Mouse (Mus musculus): ENCODE results near the gene Cdh5. TPM values are rescaled to one million over a fixed set of nuclear protein-coding genes. Genes with fewer than 3 reads are reported as not detected.
"Not testable (repeated sequence)": the region's sequence is repeated elsewhere in the genome, so short reads cannot be mapped to it uniquely, and the experiment has no call there.

The Cdh5 gene
- polyA plus RNA-seq, 1 experiment from 2014 or later, result 9.1 TPM

DNA sequence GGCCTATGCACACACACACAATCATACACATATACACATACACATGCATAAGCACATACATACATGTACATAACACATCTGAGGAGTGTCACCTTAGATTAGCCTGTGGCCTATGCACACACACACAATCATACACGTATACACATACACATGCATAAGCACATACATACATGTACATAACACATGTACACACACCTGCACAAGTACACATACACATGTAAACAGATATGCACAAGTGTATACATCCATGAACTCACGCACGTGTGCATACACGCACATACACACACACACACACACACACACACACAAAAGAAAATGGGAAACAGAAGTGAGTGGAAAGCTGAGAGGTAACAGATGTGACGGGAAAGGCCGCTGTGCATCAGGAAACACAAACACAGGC, 26.3 kb upstream of the Cdh5 start:
- Histone ChIP-seq H3K4me2 (no peak overlapping the region), H3K27ac (no peak overlapping the region), H3K27me3 (no peaks in the 10 kb centered on the region), H3K4me3 (no peak overlapping the region), H3K9me3 (replicated peaks) (no peaks in the 10 kb centered on the region), H3K9ac (no peak overlapping the region), H3K36me3 (ENCODE audit: poor library complexity, severe bottlenecking) (no peaks in the 10 kb centered on the region), H3K4me1 (peaks cover 10% of the 10 kb centered on the region)
- 97% methylated on average over 6 of the region's 6 CpGs for WGBS
- ATAC-seq, result no peak

DNA sequence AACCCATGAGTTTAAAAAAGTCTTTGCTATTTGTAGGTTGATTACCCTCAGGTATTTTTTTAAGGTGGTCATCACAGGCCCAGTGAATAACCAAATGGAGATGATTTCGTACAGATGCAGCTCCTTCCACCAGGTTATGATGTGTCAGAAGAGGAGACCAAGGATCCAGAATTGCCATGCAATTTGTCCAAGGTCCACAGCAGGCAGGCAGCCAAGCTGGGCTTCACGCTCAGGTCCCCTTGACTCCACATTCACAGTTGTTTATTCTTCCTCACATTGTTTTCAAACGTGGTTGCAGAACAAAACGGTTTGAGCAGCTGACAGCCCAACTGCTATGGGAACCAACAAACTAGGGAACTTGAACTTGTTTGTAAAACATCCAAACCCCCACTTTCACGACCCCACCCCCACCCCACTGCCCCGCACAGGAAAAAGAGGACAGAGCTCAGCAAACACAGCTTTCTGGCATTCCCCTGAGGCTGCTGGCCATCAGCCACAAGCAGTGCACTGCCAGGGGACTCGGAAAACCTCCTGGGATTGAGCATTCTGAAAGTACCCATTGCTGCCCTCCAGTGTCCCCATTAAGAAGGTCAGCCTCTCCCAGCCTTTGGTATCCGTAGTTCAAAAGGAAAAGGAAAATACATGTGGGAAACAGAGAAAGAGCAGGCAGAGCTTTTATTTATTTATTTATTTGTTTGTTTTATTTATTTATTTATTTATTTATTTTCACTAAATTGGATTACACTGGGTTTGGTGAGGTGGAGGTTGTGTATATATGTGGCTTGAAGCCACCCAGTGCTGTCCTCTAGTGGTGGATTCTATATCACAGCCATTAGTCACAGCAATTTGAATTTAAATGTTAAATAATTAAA, 24.6 kb upstream of the Cdh5 start:
- ATAC-seq, result peak; percentile 75
- no peaks in the 10 kb centered on the region for H3K9me3 ChIP-seq (replicated peaks)
- H3K27ac ChIP-seq, result no peak overlapping the region
- H3K4me3 ChIP-seq, result no peak overlapping the region
- H3K36me3 ChIP-seq (ENCODE audit: poor library complexity, severe bottlenecking), result no peaks in the 10 kb centered on the region
- 26% methylated on average over 8 of the region's 8 CpGs for WGBS
- H3K4me1 ChIP-seq, result peaks cover 10% of the 10 kb centered on the region
- H3K4me2 ChIP-seq, result no peak overlapping the region
- no peak overlapping the region for H3K9ac ChIP-seq
- no peaks in the 10 kb centered on the region for H3K27me3 ChIP-seq

DNA sequence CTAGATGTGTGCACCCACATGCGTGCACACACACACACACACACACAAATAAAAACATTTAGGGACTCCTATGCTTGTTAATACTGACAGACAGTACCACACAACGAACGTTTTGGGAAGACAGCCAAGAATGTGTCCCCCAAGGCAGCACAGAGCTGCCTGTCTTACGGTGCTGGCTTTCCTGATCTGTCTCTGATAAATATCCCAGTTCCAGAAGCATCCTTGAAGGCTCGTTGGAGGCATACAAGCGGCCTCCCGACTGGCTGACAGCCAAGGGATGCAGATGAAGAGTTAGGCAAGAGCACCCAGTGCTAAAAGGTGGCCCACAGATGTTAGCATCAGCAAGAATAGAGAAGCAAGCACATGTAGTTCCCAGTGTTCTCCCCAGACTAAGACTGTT, 23.3 kb upstream of the Cdh5 start:
- WGBS, result 61% methylated on average over 7 of the region's 7 CpGs
- 0 out of 2 replicates have a peak, but pooled peaks have one; percentile 43 for ATAC-seq

DNA sequence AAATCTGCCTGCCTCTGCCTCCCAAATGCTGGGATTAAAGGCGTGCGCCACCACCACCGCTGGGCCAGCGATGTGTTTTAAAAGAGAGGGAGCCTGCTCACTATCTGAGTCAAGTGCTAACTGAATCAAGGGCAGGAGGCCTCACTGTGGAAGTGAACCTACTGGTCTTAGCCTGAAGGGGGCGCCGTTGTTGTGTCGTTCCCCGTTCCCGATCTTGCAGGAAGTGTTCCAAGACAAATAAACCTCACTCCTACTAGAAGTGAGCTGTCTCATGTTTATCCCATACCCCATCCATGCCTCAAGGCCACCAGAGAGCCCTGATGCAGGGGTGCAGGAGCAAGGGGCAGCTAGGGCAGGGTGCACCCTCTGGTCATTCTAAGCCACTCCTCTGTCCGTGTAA, 16.1 kb upstream of the Cdh5 start:
- Histone ChIP-seq H3K9ac (no peak overlapping the region), H3K36me3 (ENCODE audit: poor library complexity, severe bottlenecking) (no peaks in the 10 kb centered on the region), H3K27me3 (no peaks in the 10 kb centered on the region), H3K9me3 (replicated peaks) (no peaks in the 10 kb centered on the region), H3K4me3 (no peak overlapping the region), H3K27ac (no peak overlapping the region), H3K4me1 (no peaks in the 10 kb centered on the region), H3K4me2 (no peak overlapping the region)
- no peak for ATAC-seq
- 86% methylated on average over 10 of the region's 10 CpGs for WGBS

More for the DNA sequence above, 23.3 kb upstream of the Cdh5 start:
- no peaks in the 10 kb centered on the region for H3K9me3 ChIP-seq (replicated peaks)
- H3K4me1 ChIP-seq, result peaks cover 10% of the 10 kb centered on the region
- H3K27ac ChIP-seq, result no peak overlapping the region
- H3K4me3 ChIP-seq, result no peak overlapping the region
- H3K9ac ChIP-seq, result no peak overlapping the region
- H3K4me2 ChIP-seq, result no peak overlapping the region
- no peaks in the 10 kb centered on the region for H3K27me3 ChIP-seq
- no peaks in the 10 kb centered on the region for H3K36me3 ChIP-seq (ENCODE audit: poor library complexity, severe bottlenecking)

DNA sequence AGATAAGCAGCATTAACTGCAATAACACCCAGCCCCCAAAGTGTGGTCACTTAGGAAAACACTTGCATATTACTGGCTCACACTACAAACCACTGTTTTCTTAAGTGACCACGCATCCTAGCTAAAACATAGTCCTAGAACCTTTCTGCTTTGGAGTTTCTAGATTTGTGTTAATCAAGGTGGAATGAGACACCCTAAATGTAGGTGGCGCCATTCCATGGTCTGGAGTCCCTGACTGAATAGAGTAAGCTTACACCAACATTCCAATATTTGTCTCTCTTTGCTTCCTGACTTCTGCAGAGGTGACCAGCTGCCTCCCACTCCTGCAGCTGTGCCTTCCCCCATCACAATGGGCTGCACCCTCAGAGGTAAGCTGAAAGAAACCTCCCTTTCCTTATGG, 14.8 kb upstream of the Cdh5 start:
- H3K36me3 ChIP-seq (ENCODE audit: poor library complexity, severe bottlenecking), result no peaks in the 10 kb centered on the region
- WGBS, result 80% methylated on average over 2 of the region's 2 CpGs
- H3K4me3 ChIP-seq, result no peak overlapping the region
- ATAC-seq, result no peak
- no peaks in the 10 kb centered on the region for H3K9me3 ChIP-seq (replicated peaks)
- no peaks in the 10 kb centered on the region for H3K27me3 ChIP-seq
- no peaks in the 10 kb centered on the region for H3K4me1 ChIP-seq
- no peak overlapping the region for H3K4me2 ChIP-seq
- H3K9ac ChIP-seq, result no peak overlapping the region
- H3K27ac ChIP-seq, result no peak overlapping the region

DNA sequence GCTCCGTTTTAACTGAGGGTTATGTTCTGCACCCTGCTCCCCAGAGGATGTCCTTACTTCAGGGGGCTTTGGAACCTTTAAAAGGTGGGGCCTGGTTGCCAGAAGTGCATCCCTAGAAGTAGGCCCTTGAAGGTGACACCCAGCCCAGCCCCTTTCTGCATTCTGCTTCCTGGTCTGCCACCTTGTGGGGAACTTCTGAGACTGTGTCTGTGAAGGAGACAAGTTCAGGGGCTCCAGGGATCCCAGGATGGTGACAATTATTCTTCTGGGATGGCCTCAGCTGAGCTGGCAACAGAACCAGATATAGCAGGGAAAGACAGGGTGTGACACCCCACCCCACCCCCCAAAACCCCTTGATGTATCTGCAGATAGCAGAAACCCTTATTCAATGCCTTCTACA, 14.3 kb upstream of the Cdh5 start:
- no peak for ATAC-seq
- no peak overlapping the region for H3K27ac ChIP-seq
- H3K4me1 ChIP-seq, result no peaks in the 10 kb centered on the region
- no peak overlapping the region for H3K4me3 ChIP-seq
- H3K9me3 ChIP-seq (replicated peaks), result no peaks in the 10 kb centered on the region
- no peaks in the 10 kb centered on the region for H3K27me3 ChIP-seq
- no peaks in the 10 kb centered on the region for H3K36me3 ChIP-seq (ENCODE audit: poor library complexity, severe bottlenecking)
- WGBS, result 26% methylated on average over 1 of the region's 1 CpGs
- H3K9ac ChIP-seq, result no peak overlapping the region
- no peak overlapping the region for H3K4me2 ChIP-seq

DNA sequence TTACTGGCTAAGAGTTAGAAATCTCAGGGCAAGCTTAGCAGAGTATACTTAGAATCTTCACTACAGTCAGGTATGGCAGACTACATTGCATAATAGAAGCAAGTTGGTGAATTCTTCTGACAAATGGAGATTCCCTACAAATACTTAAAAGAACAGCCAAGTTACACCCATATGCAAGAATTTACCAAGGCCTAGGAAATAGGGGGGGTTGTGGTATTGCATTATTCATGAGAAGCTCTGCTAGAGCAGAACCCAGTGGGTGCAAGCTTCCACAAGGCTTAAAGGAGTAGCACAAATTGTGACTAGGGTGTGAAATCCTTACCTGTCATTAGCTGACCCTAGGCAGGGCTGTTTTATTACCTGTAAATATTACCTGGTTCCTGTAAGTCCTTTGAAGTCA, 13.5 kb upstream of the Cdh5 start:
- H3K9me3 ChIP-seq (replicated peaks); H3K27me3 ChIP-seq; H3K27ac ChIP-seq; ATAC-seq; H3K36me3 ChIP-seq (ENCODE audit: poor library complexity, severe bottlenecking); H3K4me1 ChIP-seq; H3K4me2 ChIP-seq; H3K4me3 ChIP-seq; H3K9ac ChIP-seq: not testable (repeated sequence)

DNA sequence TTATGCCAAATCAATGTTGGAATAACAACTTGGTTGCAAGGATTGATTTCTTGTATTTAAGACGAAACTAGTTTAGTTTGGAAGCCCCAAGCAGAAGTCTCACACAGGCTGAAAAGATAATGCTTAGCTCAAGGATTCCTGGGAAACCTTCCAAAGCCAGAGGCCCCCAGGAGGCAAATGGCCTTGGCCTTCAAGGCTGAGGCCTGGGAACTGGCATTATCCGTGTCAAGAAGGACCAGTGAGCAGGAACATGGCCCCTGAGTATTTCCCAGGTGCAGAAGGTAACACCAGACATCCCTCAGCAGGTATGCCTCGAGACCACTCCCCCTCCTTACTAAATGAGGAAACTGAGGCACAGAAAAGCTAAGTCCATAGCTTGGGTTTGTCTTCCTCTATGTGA, 12.5 kb upstream of the Cdh5 start:
- Histone ChIP-seq H3K4me2 (no peak overlapping the region), H3K9ac (no peak overlapping the region), H3K36me3 (ENCODE audit: poor library complexity, severe bottlenecking) (no peaks in the 10 kb centered on the region), H3K9me3 (replicated peaks) (no peaks in the 10 kb centered on the region), H3K27ac (no peak overlapping the region), H3K27me3 (no peaks in the 10 kb centered on the region), H3K4me1 (no peaks in the 10 kb centered on the region), H3K4me3 (no peak overlapping the region)
- 75% methylated on average over 3 of the region's 3 CpGs for WGBS
- no peak for ATAC-seq

DNA sequence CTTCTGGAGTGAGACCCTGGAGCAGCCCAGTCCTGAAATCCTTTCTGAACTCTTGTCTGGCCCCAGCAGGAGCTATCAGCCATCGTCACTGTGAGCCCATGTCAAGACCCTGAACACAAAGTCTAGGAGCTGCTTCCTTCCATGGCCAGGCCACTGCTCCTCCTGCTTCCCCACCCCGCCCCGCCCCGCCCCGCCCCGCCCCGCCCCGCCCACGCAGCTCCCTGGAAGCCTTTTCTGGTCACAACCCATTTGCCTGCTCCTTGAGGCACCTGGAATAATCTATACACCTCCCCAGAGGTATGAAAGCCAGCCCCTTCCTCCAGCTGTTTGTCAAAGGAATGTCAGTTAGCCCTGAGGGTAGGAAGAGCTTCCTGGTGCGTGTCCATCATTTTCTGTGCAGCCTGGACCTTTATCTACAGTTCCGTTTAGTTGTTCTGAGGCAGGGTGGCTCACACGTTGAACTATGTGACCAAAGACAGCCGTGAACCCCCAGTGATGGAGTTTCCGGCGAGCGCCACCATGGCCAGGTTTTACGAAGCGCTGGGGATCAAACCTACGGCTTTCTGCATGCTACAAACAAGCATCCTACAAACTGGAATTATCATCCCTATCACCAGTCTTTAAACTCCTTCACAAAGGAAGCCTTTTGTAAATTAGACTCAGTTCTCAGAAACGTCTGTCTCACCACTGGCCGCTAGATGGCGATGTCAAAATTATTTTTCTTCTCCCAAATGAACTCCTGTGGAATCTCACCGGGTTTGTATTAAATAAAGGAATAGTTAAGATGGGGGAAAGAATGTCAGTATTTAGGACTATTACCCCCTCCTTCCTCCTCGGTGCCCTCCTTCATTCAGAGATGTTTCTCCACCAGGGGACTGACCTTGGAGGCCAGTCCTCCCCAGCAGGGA, 10.2 kb upstream of the Cdh5 start:
- H3K9me3 ChIP-seq (replicated peaks), result not testable (repeated sequence)
- 9% methylated on average over 19 of the region's 24 CpGs for WGBS

DNA sequence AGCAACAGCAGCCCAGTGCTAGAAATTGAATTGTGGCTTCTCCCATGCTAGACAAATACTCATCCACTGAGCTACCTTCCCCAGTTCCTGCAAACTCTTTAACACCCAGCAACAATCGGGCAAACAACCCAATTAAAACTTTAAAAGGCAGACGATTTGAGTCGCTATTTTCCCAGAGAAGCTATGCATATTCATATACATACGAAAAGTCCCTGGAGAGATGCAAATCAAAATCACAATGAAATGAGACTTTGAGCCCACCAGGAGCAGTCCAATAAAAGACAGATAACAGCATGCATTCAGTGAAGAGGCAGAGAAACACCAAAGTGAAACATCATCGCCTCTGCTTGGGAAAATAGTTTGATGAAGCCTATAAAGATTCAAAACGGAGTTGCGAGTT, 8.1 kb upstream of the Cdh5 start:
- Histone ChIP-seq H3K4me2 (no peak overlapping the region), H3K4me3 (no peak overlapping the region), H3K27ac (no peak overlapping the region), H3K4me1 (no peaks in the 10 kb centered on the region), H3K9ac (no peak overlapping the region), H3K36me3 (ENCODE audit: poor library complexity, severe bottlenecking) (no peaks in the 10 kb centered on the region), H3K27me3 (no peaks in the 10 kb centered on the region), H3K9me3 (replicated peaks) (no peaks in the 10 kb centered on the region)
- WGBS, result 43% methylated on average over 7 of the region's 7 CpGs
- no peak for ATAC-seq

More for the DNA sequence above, 10.2 kb upstream of the Cdh5 start:
- not testable (repeated sequence) for H3K27me3 ChIP-seq; H3K27ac ChIP-seq; H3K9ac ChIP-seq; H3K36me3 ChIP-seq (ENCODE audit: poor library complexity, severe bottlenecking); H3K4me1 ChIP-seq; ATAC-seq; H3K4me3 ChIP-seq
- peak overlapping the region; percentile 37 for H3K4me2 ChIP-seq

DNA sequence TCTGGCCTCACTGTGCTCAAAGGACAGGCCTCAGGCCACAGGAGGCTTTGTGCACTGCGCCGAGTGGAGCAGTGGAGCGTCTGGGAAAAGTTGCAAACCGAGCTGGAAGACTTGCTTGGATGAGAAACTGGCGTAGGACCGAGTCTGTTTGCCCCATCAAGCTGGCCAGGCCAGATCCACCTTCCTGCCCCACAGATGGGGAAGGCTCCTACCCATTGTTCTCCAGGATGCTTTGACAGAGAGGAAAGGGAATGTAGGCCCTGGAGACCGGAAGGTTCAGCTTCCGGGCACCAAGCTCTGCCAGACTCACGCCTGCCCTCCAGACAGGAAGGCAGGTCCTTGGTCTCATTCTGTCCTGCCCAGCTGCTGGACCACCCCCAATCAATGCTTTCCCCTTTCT, 5.8 kb upstream of the Cdh5 start:
- no peak for ATAC-seq
- H3K4me2 ChIP-seq, result no peak overlapping the region
- 76% methylated on average over 9 of the region's 9 CpGs for WGBS

DNA sequence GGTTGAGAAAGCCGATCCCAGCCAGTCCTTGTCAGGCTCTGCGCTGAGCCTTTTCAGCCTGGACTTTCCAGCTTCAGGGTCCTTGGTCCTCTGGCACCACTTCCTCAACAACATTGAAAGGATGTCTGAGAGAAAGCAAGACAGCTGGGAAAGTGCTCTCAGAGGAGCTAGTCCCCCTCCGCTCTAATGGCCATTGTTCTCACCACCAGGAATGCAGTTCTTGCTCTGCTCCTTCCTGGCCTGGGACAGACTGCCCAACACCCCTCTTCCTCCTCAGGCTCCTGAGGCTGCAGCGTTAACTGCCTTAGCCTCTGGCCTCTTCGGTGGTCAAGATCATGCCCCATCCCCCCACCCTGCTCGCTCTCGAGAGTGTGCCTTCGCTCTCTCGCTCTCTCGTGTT, 4.8 kb upstream of the Cdh5 start:
- 71% methylated on average over 10 of the region's 10 CpGs for WGBS
- Histone ChIP-seq H3K4me1 (peaks cover 6% of the 10 kb centered on the region), H3K9ac (no peak overlapping the region), H3K27ac (no peak overlapping the region), H3K4me3 (no peak overlapping the region), H3K9me3 (replicated peaks) (no peaks in the 10 kb centered on the region), H3K36me3 (ENCODE audit: poor library complexity, severe bottlenecking) (no peaks in the 10 kb centered on the region), H3K4me2 (no peak overlapping the region), H3K27me3 (no peaks in the 10 kb centered on the region)
- no peak for ATAC-seq

More for the DNA sequence above, 5.8 kb upstream of the Cdh5 start:
- no peak overlapping the region for H3K4me3 ChIP-seq
- peaks cover 6% of the 10 kb centered on the region for H3K4me1 ChIP-seq
- H3K27me3 ChIP-seq, result no peaks in the 10 kb centered on the region
- H3K36me3 ChIP-seq (ENCODE audit: poor library complexity, severe bottlenecking), result no peaks in the 10 kb centered on the region
- H3K27ac ChIP-seq, result no peak overlapping the region
- H3K9ac ChIP-seq, result no peak overlapping the region
- H3K9me3 ChIP-seq (replicated peaks), result no peaks in the 10 kb centered on the region

Measured in forebrain, embryonic 13.5 days (tissue).